Mouse (Mus musculus) bone marrow macrophage, adult 2 months (primary cell): Measurements from ENCODE around the gene Ppp1r3e.

Source experiments
- CTCF ChIP-seq: IDR thresholded peaks from 2 replicates; pipeline ENCODE4 v1.5.1; 2012; ENCODE audit warnings: low read depth, mild to moderate bottlenecking, low read length, moderate library complexity
- POLR2A ChIP-seq: IDR thresholded peaks from 2 replicates; pipeline ENCODE4 v1.6.1; 2012; ENCODE audit warnings: mild to moderate bottlenecking, low read depth, low read length, borderline replicate concordance

GRCm38 (mm10) chr14:54912109-54912850, 34.9 kb upstream of the Ppp1r3e start:
- TF ChIP-seq POLR2A: no peak
- no peak for TF ChIP-seq CTCF
